Mouse (Mus musculus): ENCODE results near the gene Rfc4.

GRCm38 (mm10) chr16:23149396-23149795 lies 21.9 kb upstream of the Rfc4 start:
- TF ChIP-seq EP300 (IDR thresholded peaks at IDR 0.05) (no peak), CTCF (IDR thresholded peaks at IDR 0.05) (no peak)

Data from lung, postnatal 0 days (tissue).